Comparison of ENCODE assay signal across 13 mouse cellular contexts in the genomic region with DNA sequence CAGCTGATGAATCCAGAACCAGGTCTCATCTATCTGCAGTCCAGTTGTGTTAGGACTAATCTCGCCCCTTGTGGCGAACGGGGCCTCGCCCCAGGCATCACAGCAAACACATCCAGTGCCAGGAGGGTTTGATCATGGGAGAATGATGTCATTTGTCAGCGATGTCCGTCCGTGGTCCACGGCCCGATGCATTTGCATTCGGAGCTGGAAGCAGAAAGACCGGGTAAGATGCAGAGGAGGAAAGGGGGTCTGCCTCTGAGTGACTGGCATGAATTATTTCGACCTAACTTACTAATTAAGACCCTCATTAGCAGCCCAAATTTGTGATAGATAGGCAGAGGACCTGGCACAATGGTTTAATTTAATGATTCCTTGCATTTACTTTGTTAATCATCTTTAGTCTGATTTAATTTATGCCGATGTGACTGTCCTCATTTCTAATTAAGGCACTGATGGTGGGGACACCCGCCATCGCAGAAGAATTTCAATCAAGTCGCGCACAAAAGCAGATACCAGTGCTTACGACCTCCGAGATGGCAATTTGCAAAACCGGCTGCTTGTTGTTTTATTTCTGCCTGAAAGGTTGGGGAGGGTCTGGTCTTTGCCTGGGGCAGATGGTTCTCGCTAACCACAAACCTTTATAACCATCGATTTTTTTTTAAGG.
DNase-seq lines count a peak whose midpoint lies in the region; ATAC-seq lines count a peak whose summit lies in the region.
"Had no signal": no experiment of that assay in that cellular context is flagged by ENCODE, and none has a peak within 500 bp of the region (broad histone marks: within the 10 kb centered on the region; RNA-seq: fewer than 3 reads in every experiment).

No protein-coding gene starts in this region.

- H3K9me3 ChIP-seq in forebrain, embryonic 13.5 days (replicated peaks) = no peaks in the 10 kb centered on the region
- no peaks in the 10 kb centered on the region for H3K9me3 ChIP-seq in hindbrain, embryonic 15.5 days
- H3K9me3 ChIP-seq: intestine, embryonic 15.5 days had no signal

- no peaks in the 10 kb centered on the region for H3K36me3 ChIP-seq in forebrain, embryonic 13.5 days (ENCODE audit: poor library complexity, severe bottlenecking)
- H3K36me3 ChIP-seq in hindbrain, embryonic 15.5 days = no peaks in the 10 kb centered on the region
- H3K36me3 ChIP-seq: G1E; intestine, embryonic 15.5 days had no signal

- H3K4me2 ChIP-seq in forebrain, embryonic 13.5 days = peak overlapping the region; percentile 34
- H3K4me2 ChIP-seq in hindbrain, embryonic 15.5 days = 0 out of 2 replicates have a peak overlapping the region, but pooled peaks have one; percentile 7
- H3K4me2 ChIP-seq: heart, embryonic 11.5 days; intestine, embryonic 15.5 days had no signal

- H3K4me3 ChIP-seq in forebrain, embryonic 13.5 days = no peak overlapping the region
- no peak overlapping the region for H3K4me3 ChIP-seq in hindbrain, embryonic 15.5 days
- H3K4me3 ChIP-seq: intestine, embryonic 15.5 days had no signal

- H3K27ac ChIP-seq in forebrain, embryonic 13.5 days = peak overlapping the region; percentile 79
- peak overlapping the region; percentile 10; the same call in 1 of the 2 replicates for H3K27ac ChIP-seq in hindbrain, embryonic 15.5 days (replicated peaks)
- H3K27ac ChIP-seq: intestine, embryonic 15.5 days had no signal

- ATAC-seq in forebrain, embryonic 13.5 days = peak; percentile 86
- peak; percentile 15; the same call in 1 of the 2 replicates for ATAC-seq in hindbrain, embryonic 15.5 days (ENCODE audit: low FRiP score, low read depth)
- no peak for ATAC-seq in megakaryocyte progenitor cell, adult 5-6 weeks (replicated peaks; ENCODE audit: poor library complexity)
- ATAC-seq: intestine, embryonic 15.5 days had no signal

- intact Hi-C loops in left cerebral cortex, postnatal 4 days (cut with DNase I) = no loop called here

- H3K9ac ChIP-seq in forebrain, embryonic 13.5 days = peak overlapping the region; percentile 6; the same call in 1 of the 2 replicates
- no peak overlapping the region for H3K9ac ChIP-seq in hindbrain, embryonic 15.5 days
- H3K9ac ChIP-seq: intestine, embryonic 15.5 days had no signal

- WGBS in forebrain, embryonic 13.5 days = 14% methylated on average over 22 of the region's 22 CpGs
- 23% methylated on average over 22 of the region's 22 CpGs for WGBS in hindbrain, embryonic 15.5 days

- no peaks in the 10 kb centered on the region; the same call in 1 of the 2 replicates for H3K27me3 ChIP-seq in forebrain, embryonic 13.5 days
- no peaks in the 10 kb centered on the region for H3K27me3 ChIP-seq in hindbrain, embryonic 15.5 days
- H3K27me3 ChIP-seq: intestine, embryonic 15.5 days had no signal

- peaks cover 41% of the 10 kb centered on the region for H3K4me1 ChIP-seq in forebrain, embryonic 13.5 days
- H3K4me1 ChIP-seq in hindbrain, embryonic 15.5 days (replicated peaks) = peaks cover 8% of the 10 kb centered on the region
- H3K4me1 ChIP-seq: intestine, embryonic 15.5 days had no signal

- peak; percentile 38 for DNase-seq in left cerebral cortex, adult 11 months (ENCODE audit: low spot score)
- no peak for DNase-seq in left cerebral cortex, postnatal 4 days
- peak; percentile 71 for DNase-seq in retina, embryonic 14.5 days (ENCODE audit: low spot score)
- no peak for DNase-seq in kidney, postnatal 10 days
- DNase-seq: adrenal gland, adult 2 months; cerebellum, postnatal 14 days; thymus, postnatal 14 days had no signal

Comparison
In these comparisons a context has a peak if more than half of its experiments do, and no peak if none do; other contexts are left out.
1. DNase-seq: peak in left cerebral cortex, adult 11 months (single experiment) and retina, embryonic 14.5 days (single experiment); none in left cerebral cortex, postnatal 4 days (single experiment) and kidney, postnatal 10 days (single experiment).